Mouse (Mus musculus) kidney, postnatal 0 days (tissue): ENCODE measurements around the gene Fam198a. TPM values are rescaled to one million over a fixed set of nuclear protein-coding genes. Genes with fewer than 3 reads are reported as not detected.
A peak's percentile ranks its signal among the peaks of the same experiment; 100 is the strongest.

Experiments used
- ATAC-seq: fragments of 200-750 bp; cut with Nextera tagmentation; replicated peaks from 2 replicates; pipeline ENCODE4 v1.8.0; 2017; ENCODE audit warnings: low read depth, moderate number of reproducible peaks, moderate TSS enrichment, moderate library complexity; ENCODE audit not compliant: low FRiP score
- DNase-seq: peaks from one replicate; pipeline ENCODE4 v3.0.0-alpha.2; 2016; ENCODE audit warnings: low spot score
- H3K27ac ChIP-seq: fragments of 300-500 bp; sonication (generic); 2 replicates; pipeline ENCODE4 v1.5.1; 2014; ENCODE audit warnings: mild to moderate bottlenecking
- H3K27me3 ChIP-seq: fragments of 300-500 bp; sonication (generic); 2 replicates; pipeline ENCODE4 v1.6.1; 2014; ENCODE audit warnings: low read length, mixed read lengths; ENCODE audit not compliant: insufficient read depth
- H3K36me3 ChIP-seq: fragments of 300-500 bp; sonication (generic); 2 replicates; pipeline ENCODE4 v1.6.1; 2014; ENCODE audit warnings: low read length, mixed read lengths; ENCODE audit not compliant: insufficient read depth
- H3K4me1 ChIP-seq: fragments of 300-500 bp; sonication (generic); replicated peaks from 2 replicates; pipeline ENCODE4 v1.6.1; 2014; ENCODE audit warnings: antibody characterized with exemption, low read length, mixed read lengths; ENCODE audit not compliant: insufficient read depth
- H3K4me2 ChIP-seq: fragments of 300-500 bp; sonication (generic); 2 replicates; pipeline ENCODE4 v1.6.1; 2014; ENCODE audit warnings: mild to moderate bottlenecking, low read length, moderate library complexity, mixed read lengths
- H3K4me3 ChIP-seq: fragments of 300-500 bp; sonication (generic); replicated peaks from 2 replicates; pipeline ENCODE4 v1.5.1; 2014; ENCODE audit warnings: low read depth, low read length
- H3K9ac ChIP-seq: fragments of 300-500 bp; sonication (generic); 2 replicates; pipeline ENCODE4 v1.6.1; 2014; ENCODE audit warnings: low read depth, low read length
- H3K9me3 ChIP-seq: fragments of 300-500 bp; sonication (generic); replicated peaks from 2 replicates; pipeline ENCODE4 v1.6.1; 2016; ENCODE audit warnings: low read length, inconsistent platforms, mixed read lengths
- CTCF ChIP-seq: IDR thresholded peaks from 2 replicates; pipeline ENCODE4 v1.5.1; 2016; ENCODE audit warnings: antibody characterized with exemption, low read depth, mild to moderate bottlenecking, moderate library complexity
- WGBS: fragments of 180-500 bp; shearing (Covaris S2); extraction: QIAGEN DNeasy Blood & Tissue Kit; methylation state at CpG from one replicate; pipeline ENCODE4 v1.1.7; 2014; 5-methylcytosine and 5-hydroxymethylcytosine counted together
- polyA plus RNA-seq: library from polyadenylated mRNA; unstranded; fragments of >200 nt; fragmentation: Nextera tagmentation; extraction: Ambion mirVana; gene quantifications from 2 replicates; pipeline ENCODE4 v1.2.1, GENCODE M21; 2015

The Fam198a gene
- polyA plus RNA-seq, 1 experiment from 2014 or later, result 0.50 TPM

DNA sequence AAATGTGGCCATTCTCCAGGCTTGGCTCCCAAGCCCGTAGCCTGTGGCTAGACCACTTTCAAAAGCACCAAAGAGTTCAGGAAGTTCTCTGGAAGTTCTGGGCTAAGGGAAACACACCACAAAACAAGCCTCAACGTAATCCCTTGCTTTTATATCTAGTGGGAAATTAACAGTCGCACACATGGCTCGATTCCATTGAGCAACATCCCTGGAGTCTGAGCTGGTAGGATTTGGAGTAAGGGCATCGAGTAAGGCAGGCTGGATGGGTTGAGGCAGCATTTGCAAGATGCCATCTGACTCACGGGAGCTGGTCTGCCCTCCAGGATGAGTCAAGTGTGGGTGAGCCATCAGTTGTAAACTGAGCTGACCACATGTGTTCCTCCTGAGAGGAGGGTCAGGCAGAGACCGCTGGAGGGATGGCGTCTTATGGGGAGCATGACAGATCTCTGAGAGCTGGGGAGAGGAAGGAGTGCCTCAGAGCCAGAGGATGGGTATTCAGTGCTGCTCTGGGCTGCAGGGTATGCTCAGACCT is 36.5 kb upstream of the Fam198a start:
- ATAC-seq (no peak), DNase-seq (no peak)
- no peak overlapping the region for H3K4me3 ChIP-seq
- 60% methylated on average over 8 of the region's 8 CpGs for WGBS
- no peaks in the 10 kb centered on the region for H3K4me1 ChIP-seq
- no peaks in the 10 kb centered on the region for H3K27me3 ChIP-seq
- TF ChIP-seq CTCF, result no peak
- no peak overlapping the region for H3K9ac ChIP-seq
- no peaks in the 10 kb centered on the region for H3K36me3 ChIP-seq
- no peak overlapping the region for H3K27ac ChIP-seq
- H3K4me2 ChIP-seq, result no peak overlapping the region
- H3K9me3 ChIP-seq, result no peaks in the 10 kb centered on the region

DNA sequence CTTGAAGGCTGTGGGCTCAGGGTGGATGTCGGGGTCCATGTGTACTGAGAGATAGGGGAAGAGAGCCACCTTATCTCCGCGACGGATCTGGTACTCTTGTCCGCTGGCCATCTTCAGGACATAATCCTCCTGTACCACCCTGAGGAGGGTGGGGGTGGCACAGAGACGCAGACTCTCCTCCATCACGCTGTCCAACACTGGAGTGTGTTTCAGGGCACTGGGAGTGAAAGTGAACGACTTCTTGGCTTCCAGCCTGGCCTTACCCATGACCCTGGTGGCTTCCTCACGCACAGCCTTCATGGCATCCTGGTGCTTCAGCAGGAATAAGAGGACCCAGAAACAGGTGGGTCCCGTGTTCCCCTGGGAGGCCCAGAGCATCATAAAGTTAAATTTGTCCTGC is 35.7 kb upstream of the Fam198a start:
- Histone ChIP-seq H3K4me3 (no peak overlapping the region), H3K36me3 (no peaks in the 10 kb centered on the region), H3K27me3 (no peaks in the 10 kb centered on the region), H3K9ac (no peak overlapping the region), H3K27ac (no peak overlapping the region), H3K4me1 (no peaks in the 10 kb centered on the region), H3K9me3 (no peaks in the 10 kb centered on the region), H3K4me2 (no peak overlapping the region)
- WGBS, result 83% methylated on average over 10 of the region's 10 CpGs
- no peak for TF ChIP-seq CTCF
- ATAC-seq (no peak), DNase-seq (no peak)

DNA sequence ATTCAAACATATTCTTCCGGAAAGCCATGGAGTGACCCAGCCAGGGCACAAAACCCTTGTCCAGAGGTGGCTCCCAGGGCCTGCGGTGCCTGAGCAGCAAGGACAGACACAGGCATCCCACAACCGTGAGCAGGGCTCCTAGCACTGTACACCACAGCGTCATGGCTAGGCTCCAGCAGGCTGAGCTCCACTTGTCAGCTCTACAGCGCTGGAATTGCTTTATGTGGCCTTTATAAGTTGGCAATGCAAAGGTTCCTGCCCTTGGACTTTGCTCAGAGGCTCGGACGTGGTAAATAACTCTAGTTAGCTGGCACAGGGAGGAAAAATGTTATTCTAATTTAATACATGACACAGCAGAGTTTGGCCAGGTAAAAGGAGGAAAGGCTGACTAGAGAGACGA is 34.7 kb upstream of the Fam198a start, which contains the start of gene Cyp8b1:
Cyp8b1 (minus strand) TSS at position 204 of the 400 bp plus-strand sequence.
- H3K36me3 ChIP-seq, result no peaks in the 10 kb centered on the region
- H3K4me1 ChIP-seq, result no peaks in the 10 kb centered on the region
- no peak within 1 kb of the TSS for H3K9ac ChIP-seq
- no peak within 1 kb of the TSS for H3K4me2 ChIP-seq
- 0 out of 2 replicates have a peak, but pooled peaks have one; percentile 29 for ATAC-seq
- no peaks in the 10 kb centered on the region for H3K9me3 ChIP-seq
- TF ChIP-seq CTCF, result no peak
- no peaks in the 10 kb centered on the region for H3K27me3 ChIP-seq
- 73% methylated on average over 8 of the region's 8 CpGs for WGBS
- H3K27ac ChIP-seq, result no peak within 1 kb of the TSS
- DNase-seq, result no peak
- no peak within 1 kb of the TSS for H3K4me3 ChIP-seq

DNA sequence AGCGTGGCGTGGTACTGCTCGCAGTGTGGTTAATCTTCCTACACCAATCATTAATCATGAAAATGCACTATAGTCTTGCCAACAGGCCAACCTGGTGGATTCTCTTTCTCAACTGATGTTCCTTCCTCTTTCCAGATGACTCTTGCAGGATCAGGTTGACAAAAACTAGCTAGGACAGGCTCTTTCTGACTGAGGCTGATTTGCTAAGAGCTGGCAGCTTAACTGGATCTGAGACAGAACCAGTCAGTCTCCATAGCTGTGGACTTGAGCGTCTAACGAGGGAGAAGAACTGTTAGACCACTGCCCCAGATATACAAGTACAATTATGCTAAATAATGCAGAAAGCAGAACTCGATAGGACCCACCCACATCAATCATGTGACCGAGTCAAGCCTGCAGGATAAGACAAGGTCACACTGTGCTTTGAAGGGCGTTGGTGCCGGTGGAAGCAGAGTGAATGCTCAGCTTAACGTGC is 31.7 kb upstream of the Fam198a start:
- H3K9ac ChIP-seq, result no peak overlapping the region
- DNase-seq (no peak), ATAC-seq (no peak)
- no peaks in the 10 kb centered on the region for H3K27me3 ChIP-seq
- TF ChIP-seq CTCF, result no peak
- no peak overlapping the region for H3K4me3 ChIP-seq
- no peaks in the 10 kb centered on the region for H3K4me1 ChIP-seq
- no peak overlapping the region for H3K27ac ChIP-seq
- H3K4me2 ChIP-seq, result no peak overlapping the region
- no peaks in the 10 kb centered on the region for H3K9me3 ChIP-seq
- 73% methylated on average over 10 of the region's 10 CpGs for WGBS
- H3K36me3 ChIP-seq, result no peaks in the 10 kb centered on the region

DNA sequence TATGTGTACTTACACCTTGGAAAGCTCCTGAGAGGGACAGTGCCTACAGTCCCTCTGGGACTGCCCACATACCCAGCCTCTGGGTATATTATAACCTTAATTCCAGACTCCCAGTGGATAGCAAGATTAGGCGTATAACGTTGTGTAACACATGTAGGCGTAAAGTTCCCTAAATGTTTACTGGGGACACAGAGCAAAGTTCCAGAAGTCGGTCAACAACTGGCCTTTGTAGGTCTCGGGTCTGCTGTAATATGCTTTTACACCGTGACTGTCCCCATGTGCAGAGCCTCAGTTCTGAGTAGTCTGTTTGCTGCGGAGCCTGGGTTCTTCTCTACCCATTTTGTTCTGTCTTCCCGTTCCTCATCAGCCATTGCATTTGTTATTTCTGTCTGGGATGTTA is 27.3 kb upstream of the Fam198a start:
- TF ChIP-seq CTCF, result no peak
- 78% methylated on average over 8 of the region's 8 CpGs for WGBS
- H3K4me1 ChIP-seq, result no peaks in the 10 kb centered on the region
- H3K9me3 ChIP-seq, result no peaks in the 10 kb centered on the region
- H3K4me2 ChIP-seq, result no peak overlapping the region
- no peak overlapping the region for H3K27ac ChIP-seq
- ATAC-seq (no peak), DNase-seq (no peak)
- no peaks in the 10 kb centered on the region for H3K36me3 ChIP-seq
- H3K4me3 ChIP-seq, result no peak overlapping the region
- H3K27me3 ChIP-seq, result no peaks in the 10 kb centered on the region
- H3K9ac ChIP-seq, result no peak overlapping the region

DNA sequence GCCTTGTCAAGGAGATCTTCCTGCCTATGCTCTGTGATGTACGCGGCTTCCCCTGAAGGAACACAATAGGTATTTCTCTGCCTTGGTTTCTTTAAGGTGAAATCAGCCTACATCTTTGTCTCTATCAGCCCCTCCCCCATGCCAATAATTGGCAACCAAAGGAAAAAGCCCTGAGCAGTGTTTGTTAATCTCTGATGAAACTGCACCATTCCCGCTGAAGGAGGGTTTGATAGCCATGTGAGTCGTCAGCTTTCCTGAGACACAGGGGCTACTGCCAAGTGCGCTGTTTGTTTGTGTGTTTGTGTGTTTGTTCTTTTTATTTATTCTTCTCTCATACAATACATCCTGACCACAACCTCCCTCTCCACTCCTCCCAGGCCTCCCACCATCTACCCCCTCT is 26.9 kb upstream of the Fam198a start:
- no peaks in the 10 kb centered on the region for H3K27me3 ChIP-seq
- H3K4me1 ChIP-seq, result no peaks in the 10 kb centered on the region
- no peak for TF ChIP-seq CTCF
- no peak overlapping the region for H3K27ac ChIP-seq
- no peaks in the 10 kb centered on the region for H3K36me3 ChIP-seq
- no peak overlapping the region for H3K4me3 ChIP-seq
- no peak overlapping the region for H3K9ac ChIP-seq
- H3K9me3 ChIP-seq, result no peaks in the 10 kb centered on the region
- no peak overlapping the region for H3K4me2 ChIP-seq
- ATAC-seq, result no peak
- no peak for DNase-seq
- 79% methylated on average over 5 of the region's 5 CpGs for WGBS
